Mouse (Mus musculus) heart, embryonic 13.5 days (tissue): Measurements from ENCODE around the gene St5. TPM values are rescaled to one million over a fixed set of nuclear protein-coding genes. Genes with fewer than 3 reads are reported as not detected.

ENCODE experiments used
- ATAC-seq: fragments of 200-750 bp; cut with Nextera tagmentation; 2 replicates; pipeline ENCODE4 v1.8.0; 2017; ENCODE audit warnings: moderate TSS enrichment; ENCODE audit not compliant: insufficient number of reproducible peaks, low FRiP score, low TSS enrichment; ENCODE audit errors: extremely low read depth
- H3K27ac ChIP-seq: fragments of 300-500 bp; sonication (generic); replicated peaks from 2 replicates; pipeline ENCODE4 v1.5.1; 2015; ENCODE audit warnings: moderate library complexity, mild to moderate bottlenecking, inconsistent platforms
- H3K27me3 ChIP-seq: fragments of 300-500 bp; sonication (generic); replicated peaks from 2 replicates; pipeline ENCODE4 v1.6.1; 2015; ENCODE audit warnings: mild to moderate bottlenecking, inconsistent platforms
- H3K36me3 ChIP-seq: fragments of 300-500 bp; sonication (generic); 2 replicates; pipeline ENCODE4 v1.6.1; 2015; ENCODE audit warnings: mild to moderate bottlenecking, inconsistent platforms
- H3K4me1 ChIP-seq: fragments of 300-500 bp; sonication (generic); 2 replicates; pipeline ENCODE4 v1.6.1; 2015; ENCODE audit warnings: inconsistent platforms
- H3K4me2 ChIP-seq: fragments of 300-500 bp; sonication (generic); 2 replicates; pipeline ENCODE4 v1.6.1; 2015; ENCODE audit warnings: inconsistent platforms, mild to moderate bottlenecking, moderate library complexity
- H3K4me3 ChIP-seq: fragments of 300-500 bp; sonication (generic); 2 replicates; pipeline ENCODE4 v1.5.1; 2015; ENCODE audit warnings: moderate library complexity, mild to moderate bottlenecking, inconsistent platforms
- H3K9ac ChIP-seq: fragments of 300-500 bp; sonication (generic); 2 replicates; pipeline ENCODE4 v1.6.1; 2015; ENCODE audit warnings: inconsistent platforms, mild to moderate bottlenecking, moderate library complexity
- H3K9me3 ChIP-seq: fragments of 300-500 bp; sonication (generic); 2 replicates; pipeline ENCODE4 v1.6.1; 2016; ENCODE audit warnings: inconsistent platforms
- WGBS: fragments of 180-500 bp; shearing (Covaris S2); methylation state at CpG from one replicate; pipeline ENCODE4 v1.1.7; 2015; ENCODE audit warnings: mixed read lengths; 5-methylcytosine and 5-hydroxymethylcytosine counted together
- polyA plus RNA-seq: library from polyadenylated mRNA; unstranded; fragments of >200 nt; fragmentation: Nextera tagmentation; extraction: Ambion mirVana; gene quantifications from 2 replicates; pipeline ENCODE4 v1.2.1, GENCODE M21; 2015

Gene St5
- polyA plus RNA-seq, 1 experiment from 2014 or later = 30.6 TPM

DNA sequence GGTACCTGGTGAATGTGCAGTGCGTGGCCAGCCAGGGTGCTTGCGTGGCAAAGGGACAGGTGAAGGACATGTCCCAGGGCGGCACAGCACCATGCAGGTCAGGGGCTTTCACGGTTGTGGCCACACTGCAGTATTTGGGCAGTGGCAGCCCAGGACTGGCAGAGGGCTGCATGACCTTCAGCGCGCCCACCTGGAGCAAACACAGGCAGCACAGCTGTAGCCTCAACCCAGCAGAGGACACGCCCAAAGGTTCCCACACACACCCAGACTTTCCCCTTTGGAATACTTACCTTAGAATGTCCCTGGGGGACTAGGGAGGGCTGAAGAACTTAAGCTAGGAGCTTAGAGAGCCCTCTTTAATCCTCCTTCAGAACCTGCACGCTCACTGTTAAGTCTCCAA is 19.7 kb upstream of the St5 start:
- Histone ChIP-seq H3K9ac (no peak overlapping the region), H3K4me1 (no peaks in the 10 kb centered on the region), H3K27me3 (no peaks in the 10 kb centered on the region), H3K36me3 (no peaks in the 10 kb centered on the region), H3K27ac (no peak overlapping the region), H3K9me3 (no peaks in the 10 kb centered on the region), H3K4me2 (no peak overlapping the region), H3K4me3 (no peak overlapping the region)
- WGBS = 91% methylated on average over 8 of the region's 8 CpGs
- no peak for ATAC-seq

DNA sequence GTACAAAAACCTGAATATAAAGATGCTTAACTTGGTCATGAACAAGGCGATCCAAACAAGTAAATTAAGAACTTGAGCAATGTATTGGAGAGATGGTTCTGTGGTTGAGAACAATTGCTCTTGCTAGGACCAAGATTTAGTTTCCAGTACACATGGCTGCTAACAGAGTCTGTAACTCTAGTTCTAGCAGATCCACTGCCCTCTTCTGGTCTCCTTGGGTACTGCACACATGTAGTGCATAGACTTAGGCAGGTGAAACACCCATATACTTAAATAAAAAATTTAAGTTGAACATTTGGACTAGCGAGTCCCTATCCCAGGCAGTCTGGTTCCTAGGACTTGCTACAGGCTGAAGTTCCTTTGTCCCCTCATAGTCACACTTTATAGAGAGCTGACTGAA is 19.2 kb upstream of the St5 start:
- no peaks in the 10 kb centered on the region for H3K27me3 ChIP-seq
- no peak overlapping the region for H3K27ac ChIP-seq
- H3K9ac ChIP-seq = no peak overlapping the region
- H3K4me1 ChIP-seq = no peaks in the 10 kb centered on the region
- no peak for ATAC-seq
- H3K4me2 ChIP-seq = no peak overlapping the region
- WGBS = 99% methylated on average over 2 of the region's 2 CpGs
- no peak overlapping the region for H3K4me3 ChIP-seq
- H3K9me3 ChIP-seq = no peaks in the 10 kb centered on the region
- no peaks in the 10 kb centered on the region for H3K36me3 ChIP-seq

DNA sequence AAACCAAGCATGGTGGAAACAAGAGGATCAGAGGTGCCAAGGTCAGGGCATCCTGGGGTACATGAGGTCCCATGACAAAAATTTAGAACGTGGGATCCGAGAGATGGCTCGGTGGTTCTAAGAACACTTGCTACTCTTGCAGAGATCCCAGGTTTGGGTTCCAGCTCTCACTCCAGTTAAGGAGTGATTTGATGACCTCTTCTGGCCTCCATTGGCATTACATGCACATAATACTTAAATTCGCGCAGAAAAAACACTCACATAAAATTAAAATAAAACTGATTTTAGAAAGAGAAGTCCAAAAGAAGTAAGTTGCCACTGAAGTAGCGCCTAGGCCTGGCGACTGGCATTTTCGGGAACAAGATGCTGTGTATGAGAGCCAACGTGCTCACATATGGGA is 15.9 kb upstream of the St5 start:
- no peak overlapping the region for H3K4me3 ChIP-seq
- 56% methylated on average over 9 of the region's 9 CpGs for WGBS

DNA sequence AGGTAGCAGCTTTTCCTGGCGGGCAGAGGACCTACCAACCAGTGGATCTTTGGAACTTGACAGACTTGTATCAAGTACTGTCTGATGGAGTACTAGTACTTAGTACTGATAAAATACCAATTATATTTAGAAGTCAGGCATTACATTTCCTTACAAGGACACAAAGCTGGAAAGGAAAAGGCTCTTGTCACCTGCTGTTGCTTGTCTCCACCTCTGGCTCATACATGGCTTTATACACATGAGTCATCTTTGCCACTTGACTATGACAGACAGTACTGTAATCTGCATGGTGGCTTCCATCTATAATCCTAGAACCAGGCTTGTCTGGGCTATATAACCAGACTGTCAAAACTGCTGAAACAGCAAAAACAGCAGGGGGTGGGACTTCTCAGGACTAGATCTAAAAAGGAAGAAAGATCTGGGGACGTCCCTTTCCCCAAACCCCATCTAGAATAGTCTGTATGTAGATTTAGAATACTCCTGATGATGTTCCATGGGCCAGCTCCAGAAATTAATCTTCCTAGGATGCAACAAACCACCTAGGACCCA is 10.1 kb upstream of the St5 start:
- peaks cover 35% of the 10 kb centered on the region for H3K36me3 ChIP-seq
- no peak overlapping the region for H3K27ac ChIP-seq
- ATAC-seq = no peak
- H3K4me2 ChIP-seq = no peak overlapping the region
- WGBS = 80% methylated on average over 2 of the region's 2 CpGs
- peaks cover 27% of the 10 kb centered on the region for H3K4me1 ChIP-seq
- H3K4me3 ChIP-seq = no peak overlapping the region
- no peak overlapping the region for H3K9ac ChIP-seq
- H3K9me3 ChIP-seq = no peaks in the 10 kb centered on the region
- no peaks in the 10 kb centered on the region for H3K27me3 ChIP-seq

More for the DNA sequence above, 15.9 kb upstream of the St5 start:
- no peaks in the 10 kb centered on the region for H3K36me3 ChIP-seq
- no peaks in the 10 kb centered on the region for H3K4me1 ChIP-seq
- no peak overlapping the region for H3K4me2 ChIP-seq
- no peak overlapping the region for H3K27ac ChIP-seq
- ATAC-seq = no peak
- no peaks in the 10 kb centered on the region for H3K9me3 ChIP-seq
- H3K9ac ChIP-seq = no peak overlapping the region
- H3K27me3 ChIP-seq = no peaks in the 10 kb centered on the region

DNA sequence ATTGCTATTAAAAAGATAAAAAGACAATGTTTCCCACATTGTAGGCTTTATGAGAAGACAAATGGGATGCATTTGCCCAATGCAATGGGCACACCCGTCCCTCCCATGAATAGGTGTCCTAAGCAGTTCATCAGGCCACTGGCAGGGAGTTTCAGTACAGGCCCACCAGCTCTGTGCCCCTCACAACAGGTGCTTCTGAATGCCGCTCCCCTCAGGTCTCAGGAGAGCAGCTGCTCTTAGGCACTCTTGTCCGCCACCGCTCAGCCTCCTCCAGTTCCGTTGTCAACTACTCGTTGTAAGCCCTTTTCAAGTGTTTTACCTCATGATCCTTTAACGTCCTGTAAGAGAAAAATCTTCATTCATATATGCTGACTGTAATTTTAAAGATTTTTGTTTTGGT is 8.8 kb upstream of the St5 start:
- 89% methylated on average over 7 of the region's 7 CpGs for WGBS
- Histone ChIP-seq H3K27ac (no peak overlapping the region), H3K4me2 (no peak overlapping the region), H3K9ac (no peak overlapping the region), H3K4me1 (peaks cover 41% of the 10 kb centered on the region), H3K36me3 (peaks cover 41% of the 10 kb centered on the region), H3K9me3 (no peaks in the 10 kb centered on the region), H3K27me3 (no peaks in the 10 kb centered on the region), H3K4me3 (no peak overlapping the region)
- ATAC-seq = no peak

DNA sequence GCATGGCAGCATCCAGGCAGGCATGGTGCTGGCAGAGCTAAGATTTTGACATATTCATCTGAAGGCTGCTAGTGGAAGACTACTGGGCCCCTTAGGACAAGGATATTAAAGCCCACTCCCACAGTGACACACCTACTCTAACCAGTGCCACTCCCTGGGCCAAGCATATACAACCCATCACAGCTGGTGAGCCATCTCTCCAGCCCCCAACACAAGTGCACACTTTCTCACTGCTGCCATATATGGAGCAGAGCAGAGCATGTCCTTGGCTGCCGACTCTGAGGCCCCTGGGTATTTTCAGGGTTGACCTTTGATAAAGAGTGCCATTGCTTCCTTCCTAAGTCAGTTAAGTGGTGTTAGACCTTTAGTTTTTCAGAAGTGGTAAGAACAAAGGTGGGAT is 6.7 kb upstream of the St5 start:
- H3K27me3 ChIP-seq = no peaks in the 10 kb centered on the region
- H3K9ac ChIP-seq = no peak overlapping the region
- peaks cover 41% of the 10 kb centered on the region for H3K36me3 ChIP-seq
- H3K9me3 ChIP-seq = no peaks in the 10 kb centered on the region
- H3K4me2 ChIP-seq = no peak overlapping the region
- no peak for ATAC-seq
- H3K4me1 ChIP-seq = peaks cover 42% of the 10 kb centered on the region
- 18% methylated on average over 1 of the region's 1 CpGs for WGBS
- H3K4me3 ChIP-seq = no peak overlapping the region
- H3K27ac ChIP-seq = peak overlapping the region; percentile 82

DNA sequence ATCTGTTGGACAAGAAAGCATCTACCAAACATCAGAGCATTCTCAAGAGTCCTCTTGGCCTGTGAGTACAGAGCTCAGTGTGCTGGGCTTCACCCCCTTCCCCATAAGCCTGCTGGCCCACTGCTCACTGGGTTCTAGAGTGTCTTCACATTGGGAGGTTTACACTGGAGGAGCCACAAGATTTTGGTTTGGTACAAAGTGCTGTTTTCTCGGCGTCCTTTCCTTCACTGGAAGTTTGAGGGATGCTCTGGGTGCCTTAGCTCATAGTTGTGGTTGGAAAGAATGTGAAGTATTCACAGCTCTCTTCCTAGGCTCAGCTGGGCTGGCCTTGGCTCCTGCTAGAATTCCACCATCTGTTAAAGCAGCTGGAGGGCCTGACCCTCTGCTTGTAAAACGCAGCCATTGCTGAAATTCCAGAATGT is 5.6 kb upstream of the St5 start:
- Histone ChIP-seq H3K9ac (no peak overlapping the region), H3K36me3 (peaks cover 41% of the 10 kb centered on the region), H3K27me3 (no peaks in the 10 kb centered on the region), H3K4me1 (peaks cover 53% of the 10 kb centered on the region), H3K9me3 (no peaks in the 10 kb centered on the region), H3K4me3 (no peak overlapping the region), H3K4me2 (no peak overlapping the region), H3K27ac (peak overlapping the region; percentile 82)
- ATAC-seq = no peak
- WGBS = 17% methylated on average over 3 of the region's 3 CpGs

DNA sequence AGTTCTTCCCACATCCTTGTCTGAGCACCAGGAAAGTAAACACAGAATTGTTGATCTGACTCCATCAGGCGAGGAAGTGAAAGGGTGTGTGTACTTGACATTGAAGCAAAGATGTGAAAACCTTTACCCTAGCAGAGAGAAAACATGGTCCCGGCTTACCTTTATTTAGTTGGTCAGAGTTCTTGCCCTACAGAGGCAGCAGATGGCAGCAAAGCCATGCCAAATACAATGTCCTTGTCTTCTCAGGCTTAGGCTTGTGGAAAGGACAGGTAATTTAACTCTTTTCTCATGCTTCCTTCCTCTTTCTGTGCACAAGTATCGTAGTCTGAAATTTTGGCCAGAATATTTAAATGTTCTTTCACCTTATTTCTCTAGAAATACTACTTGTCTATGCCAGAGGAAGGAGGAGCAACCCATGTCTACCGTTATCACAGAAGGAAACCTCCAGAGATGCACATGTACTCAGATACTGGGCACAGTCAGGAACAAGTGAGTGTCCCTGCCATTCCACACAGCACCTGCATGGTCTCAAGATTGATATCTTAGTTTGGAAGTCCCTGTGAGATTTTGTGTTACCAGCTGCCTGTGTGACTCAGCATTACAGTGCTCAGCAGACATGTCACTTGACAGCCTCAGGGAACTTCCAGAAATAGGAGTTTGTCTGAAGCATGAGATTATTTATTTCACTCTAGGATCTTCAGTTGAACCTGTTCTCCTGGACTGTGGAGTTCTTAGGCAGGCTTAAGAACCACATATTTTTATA is 3.8 kb upstream of the St5 start:
- peak overlapping the region; percentile 82; the same call in 1 of the 2 replicates for H3K27ac ChIP-seq
- no peaks in the 10 kb centered on the region for H3K27me3 ChIP-seq
- H3K9ac ChIP-seq = peak overlapping the region; percentile 12; the same call in 1 of the 2 replicates
- ATAC-seq = no peak
- H3K9me3 ChIP-seq = no peaks in the 10 kb centered on the region
- H3K4me2 ChIP-seq = no peak overlapping the region
- 38% methylated on average over 4 of the region's 4 CpGs for WGBS
- H3K4me1 ChIP-seq = peaks cover 57% of the 10 kb centered on the region
- H3K4me3 ChIP-seq = no peak overlapping the region
- peaks cover 31% of the 10 kb centered on the region for H3K36me3 ChIP-seq

DNA sequence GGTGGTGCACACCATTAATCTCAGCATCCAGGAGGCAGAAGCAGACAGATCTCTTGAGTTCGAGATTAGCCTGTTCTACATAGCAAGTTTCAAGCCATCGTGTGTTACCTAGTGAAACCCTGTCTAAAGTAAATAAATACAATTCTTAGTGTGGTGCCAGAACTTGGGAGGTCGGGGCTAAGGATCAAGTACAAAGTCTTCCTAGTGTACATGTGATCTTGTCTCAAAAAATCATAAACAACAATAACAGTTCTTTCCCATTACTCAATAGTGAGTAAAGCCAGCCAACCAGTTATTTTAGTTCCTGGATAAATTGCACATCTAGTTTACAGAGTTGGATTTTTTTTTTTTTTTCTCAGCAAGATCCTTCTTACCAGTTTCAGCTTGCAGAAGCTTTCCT is 1.1 kb upstream of the St5 start:
- Histone ChIP-seq H3K4me3 (peak overlapping the region; percentile 67), H3K9me3 (no peaks in the 10 kb centered on the region), H3K36me3 (peaks cover 5% of the 10 kb centered on the region; the same call in 1 of the 2 replicates), H3K9ac (peak overlapping the region; percentile 79), H3K27me3 (no peaks in the 10 kb centered on the region), H3K4me2 (peak overlapping the region; percentile 76), H3K4me1 (peaks cover 45% of the 10 kb centered on the region), H3K27ac (0 out of 2 replicates have a peak overlapping the region, but pooled peaks have one; percentile 81)
- ATAC-seq = no peak
- 55% methylated on average over 3 of the region's 3 CpGs for WGBS

DNA sequence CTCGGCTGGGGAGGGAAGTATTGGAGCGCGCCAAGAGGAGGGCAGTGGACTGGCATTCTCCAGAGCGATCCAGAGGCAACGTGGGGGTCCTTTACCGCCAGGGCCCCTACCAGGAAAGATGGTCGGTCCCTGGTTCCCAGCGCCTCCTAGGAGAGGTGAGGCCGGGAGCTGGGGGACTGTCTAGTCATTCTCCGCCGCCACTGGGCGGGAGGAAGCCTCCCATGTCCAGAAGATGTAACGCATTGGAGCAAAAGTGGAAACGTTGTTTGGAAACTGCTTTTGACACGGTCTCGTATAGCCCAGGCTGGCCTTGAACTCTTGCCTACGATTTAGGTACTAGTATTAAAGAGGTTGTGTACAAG is 592 bp upstream of the St5 start:
- peak overlapping the region; percentile 79 for H3K9ac ChIP-seq
- 3% methylated on average over 17 of the region's 17 CpGs for WGBS
- no peaks in the 10 kb centered on the region for H3K27me3 ChIP-seq
- peak overlapping the region; percentile 81 for H3K27ac ChIP-seq
- H3K9me3 ChIP-seq = no peaks in the 10 kb centered on the region
- ATAC-seq = 0 out of 2 replicates have a peak, but pooled peaks have one; percentile 1
- H3K4me3 ChIP-seq = peak overlapping the region; percentile 67
- H3K36me3 ChIP-seq = peaks cover 5% of the 10 kb centered on the region; the same call in 1 of the 2 replicates
- H3K4me1 ChIP-seq = peaks cover 41% of the 10 kb centered on the region
- H3K4me2 ChIP-seq = peak overlapping the region; percentile 76

DNA sequence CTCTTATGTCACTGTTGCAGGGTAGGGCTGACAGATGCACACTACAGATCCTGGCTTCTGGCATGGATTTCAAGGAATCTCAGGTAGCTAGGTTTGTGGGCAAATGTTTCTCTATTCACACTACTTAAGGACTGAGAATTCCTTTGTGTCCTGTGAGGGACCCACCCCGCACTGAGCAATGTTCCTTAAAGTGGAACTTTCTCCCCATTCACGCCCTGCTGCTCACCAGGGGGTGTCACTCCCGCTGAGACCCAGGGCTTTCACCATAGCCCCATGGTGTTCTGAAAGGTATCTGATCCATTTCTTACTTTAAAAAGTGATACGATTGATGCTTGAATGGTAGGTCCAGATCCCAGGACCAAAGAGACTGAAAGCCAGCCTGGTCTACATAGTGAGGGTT is 684 bp downstream of the St5 start:
- Histone ChIP-seq H3K4me2 (peak overlapping the region; percentile 76), H3K4me3 (peak overlapping the region; percentile 67), H3K36me3 (peaks cover 3% of the 10 kb centered on the region; the same call in 1 of the 2 replicates), H3K9me3 (no peaks in the 10 kb centered on the region), H3K9ac (peak overlapping the region; percentile 73; the same call in 1 of the 2 replicates), H3K27me3 (no peaks in the 10 kb centered on the region), H3K4me1 (peaks cover 28% of the 10 kb centered on the region), H3K27ac (0 out of 2 replicates have a peak overlapping the region, but pooled peaks have one; percentile 12)
- no peak for ATAC-seq
- WGBS = 43% methylated on average over 4 of the region's 4 CpGs

DNA sequence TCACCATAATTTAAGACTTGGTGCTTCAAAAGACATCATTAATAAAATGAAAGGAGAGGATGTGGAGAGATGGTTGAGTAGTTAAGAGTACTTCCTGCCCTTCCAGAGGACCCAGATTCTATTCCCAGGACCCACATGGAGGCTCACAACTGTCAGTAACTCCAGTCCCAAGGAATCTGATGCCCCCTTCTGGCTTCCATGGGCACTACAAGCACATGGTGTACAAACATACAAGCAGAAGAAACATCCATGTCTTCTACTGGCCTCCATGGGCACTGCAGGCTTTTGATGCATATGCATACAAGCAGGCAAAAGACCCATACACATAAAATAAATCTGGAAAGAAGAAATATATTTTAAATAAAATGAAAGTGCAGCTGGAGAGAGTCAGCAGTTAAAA is 3.2 kb downstream of the St5 start:
- H3K9me3 ChIP-seq = no peaks in the 10 kb centered on the region
- no peak overlapping the region for H3K4me2 ChIP-seq
- peaks cover 22% of the 10 kb centered on the region for H3K4me1 ChIP-seq
- H3K27me3 ChIP-seq = no peaks in the 10 kb centered on the region
- H3K9ac ChIP-seq = no peak overlapping the region
- no peaks in the 10 kb centered on the region for H3K36me3 ChIP-seq
- H3K4me3 ChIP-seq = no peak overlapping the region
- ATAC-seq = no peak
- no peak overlapping the region for H3K27ac ChIP-seq
